Mouse (Mus musculus) neutrophil, adult 65 days (primary cell): ENCODE data around the gene Sowahc. TPM values are rescaled to one million over a fixed set of nuclear protein-coding genes. Genes with fewer than 3 reads are reported as not detected.

Source experiments
- total RNA-seq: library from RNA; stranded (reverse); gene quantifications from 2 replicates; pipeline ENCODE4 v1.2.4, GENCODE M21; 2023

The Sowahc gene
- 26.3 and 26.7 TPM in 2 replicates for total RNA-seq

GRCm38 (mm10) chr10:59221473-59222270 lies at the start of gene Sowahc, which contains the start of gene Sept10:
Gene Sowahc (plus strand): TSS chr10:59221953.
Gene Sept10 (minus strand): TSS chr10:59221847.

Other genes starting within 250 kb of the Sowahc start
- gene Sept10, start 106 bp upstream of the Sowahc start, total RNA-seq = 6.8 and 8.6 TPM in 2 replicates
- gene P4ha1, start 101.3 kb downstream of the Sowahc start, total RNA-seq = 4.8 and 5.2 TPM in 2 replicates
- gene Gm10273, start 173.7 kb downstream of the Sowahc start, total RNA-seq = 2.9 and 8.2 TPM in 2 replicates
- not detected in 2 replicates for gene Pla2g12b, start 181.7 kb downstream of the Sowahc start, total RNA-seq
- gene Oit3, start 219.8 kb downstream of the Sowahc start, total RNA-seq = 0.16 TPM in 1 of 2 replicates, not detected in the other